Mouse (Mus musculus) embryo, embryonic 11 days (tissue): ENCODE results near the gene Ppt1.

Source experiments
- DNase-seq: peaks from one replicate; pipeline ENCODE4 v3.0.0-alpha.2; 2015

Gene Ppt1

DNA sequence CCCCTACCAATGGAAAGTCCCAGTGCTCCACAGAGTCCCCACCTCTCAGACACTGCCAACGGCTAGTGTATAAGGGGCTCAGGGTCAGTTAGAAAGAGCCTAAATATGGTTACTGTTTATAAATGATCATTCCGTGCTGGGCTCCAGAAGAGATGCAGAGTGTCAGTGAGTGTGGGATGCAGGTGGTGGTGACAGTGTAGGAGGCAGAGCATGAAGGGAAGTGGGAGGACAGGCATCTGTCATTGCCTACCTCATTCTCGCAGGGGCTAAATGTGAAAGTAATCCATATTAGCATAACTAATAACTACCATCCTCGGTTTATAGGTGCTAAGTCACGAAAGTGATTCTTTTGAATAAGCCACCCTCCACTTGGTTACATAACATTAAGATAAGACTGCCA lies 34.7 kb downstream of the Ppt1 start:
- DNase-seq, result no peak

DNA sequence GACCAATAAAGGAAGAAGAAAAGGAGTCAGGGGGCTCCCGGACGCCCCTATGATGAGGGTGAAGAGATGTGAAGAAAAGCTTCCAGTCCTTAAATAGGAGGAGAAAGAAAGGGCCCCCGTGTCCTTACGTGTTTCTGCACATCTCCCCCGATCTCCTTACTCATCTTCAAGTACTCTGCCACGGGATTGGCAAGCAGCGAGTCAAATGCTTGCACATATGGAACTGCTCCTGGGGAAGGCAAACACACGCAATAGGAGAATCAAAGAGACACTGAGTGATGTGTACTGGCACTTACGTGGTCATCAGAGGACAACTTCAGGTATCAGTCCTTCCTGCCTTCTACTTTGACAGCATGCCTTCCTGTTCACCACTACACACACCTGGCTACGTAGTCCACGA lies 35.2 kb downstream of the Ppt1 start:
- DNase-seq, result no peak

GRCm38 (mm10) chr4:122871989-122872388 lies 35.9 kb downstream of the Ppt1 start:
- no peak for DNase-seq

DNA sequence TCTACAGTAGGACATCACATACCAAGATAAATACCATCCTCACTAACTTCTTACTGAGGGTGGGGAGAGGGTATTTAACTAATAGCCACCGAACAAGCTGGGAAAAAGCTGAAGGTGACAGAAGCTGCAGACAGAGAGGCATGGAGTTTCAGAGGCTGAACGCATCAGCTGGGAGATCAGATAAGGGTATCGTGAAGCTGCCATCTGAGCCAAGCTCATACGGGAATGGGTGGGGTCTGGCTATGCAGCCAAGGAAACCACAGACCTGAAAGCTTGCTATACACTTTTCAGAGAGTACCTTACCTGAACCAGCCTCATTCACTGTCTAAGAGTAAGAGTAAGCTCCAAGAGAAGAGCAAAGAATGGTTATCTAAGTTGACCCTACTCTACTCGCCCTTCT lies 37.0 kb downstream of the Ppt1 start:
- DNase-seq, result no peak

DNA sequence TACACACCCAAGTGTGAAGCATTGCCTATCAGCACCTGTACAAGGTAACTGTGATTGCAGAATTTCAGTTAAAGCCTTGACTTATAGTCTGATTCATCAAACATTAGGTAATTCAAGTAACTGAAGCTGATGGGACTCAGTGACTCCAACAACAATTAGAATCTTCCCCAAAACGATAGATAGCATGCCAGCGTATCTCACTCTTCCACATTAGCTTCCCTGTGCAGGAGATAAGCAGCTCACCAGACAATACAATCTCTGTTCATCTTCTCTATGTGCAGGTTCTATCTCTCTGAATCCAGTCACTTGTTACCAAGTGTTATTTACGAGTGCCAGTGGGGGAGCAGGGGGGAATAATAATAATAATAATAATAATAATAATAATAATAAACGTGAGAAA lies 37.5 kb downstream of the Ppt1 start:
- no peak for DNase-seq

DNA sequence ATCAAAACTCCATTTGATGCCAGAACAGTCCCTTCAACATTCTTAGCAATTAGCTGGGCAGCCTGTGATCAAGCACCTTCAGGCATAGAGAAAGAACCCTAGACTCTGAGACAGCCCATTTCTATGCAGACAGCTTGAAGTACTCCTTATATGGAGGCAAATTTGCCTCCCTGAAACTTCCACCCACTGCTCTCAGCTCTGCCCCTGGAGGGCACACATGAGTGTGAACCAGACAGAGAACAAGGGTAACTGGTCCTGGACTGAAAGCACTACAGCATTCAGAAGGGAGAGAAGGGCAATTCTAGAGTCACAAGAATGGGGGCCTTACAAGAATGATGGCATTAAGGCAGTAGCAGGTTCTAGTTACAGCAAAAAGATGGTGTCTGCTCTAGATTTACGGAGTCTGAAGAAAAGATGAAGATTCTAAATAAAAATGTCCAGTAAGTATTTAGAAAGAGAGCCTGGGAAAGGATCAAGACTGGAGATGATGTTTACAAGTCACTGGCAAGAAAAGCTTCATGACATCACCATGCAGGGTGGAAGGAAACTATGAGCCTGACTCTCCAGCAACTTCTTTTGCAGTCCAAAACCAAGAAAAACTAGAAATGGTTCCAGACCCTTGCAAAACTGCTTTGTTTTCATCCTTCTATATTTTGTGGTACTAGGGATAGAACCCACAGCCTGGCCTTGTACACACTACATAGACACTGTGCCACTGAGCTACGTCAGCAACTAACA lies 42.5 kb downstream of the Ppt1 start:
- no peak for DNase-seq

DNA sequence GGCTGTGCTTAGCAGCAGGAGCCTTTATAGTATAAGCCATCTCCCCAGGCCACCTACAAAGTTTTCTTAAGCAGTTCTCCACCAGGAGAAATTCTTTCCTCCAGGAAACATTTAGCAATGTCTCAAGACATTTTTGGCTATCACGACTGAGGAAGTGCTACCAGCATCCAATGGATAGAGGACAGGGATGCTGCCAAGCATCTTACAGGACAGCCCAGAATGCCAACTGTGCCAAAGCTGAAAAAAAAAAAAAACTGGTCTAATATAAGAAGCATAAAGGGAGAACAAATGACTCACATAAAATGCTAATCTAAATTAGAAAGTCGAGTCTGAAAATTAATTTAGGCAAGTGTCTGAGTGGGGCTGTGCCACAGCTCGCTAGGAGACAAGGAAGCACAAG lies 46.5 kb downstream of the Ppt1 start:
- no peak for DNase-seq

DNA sequence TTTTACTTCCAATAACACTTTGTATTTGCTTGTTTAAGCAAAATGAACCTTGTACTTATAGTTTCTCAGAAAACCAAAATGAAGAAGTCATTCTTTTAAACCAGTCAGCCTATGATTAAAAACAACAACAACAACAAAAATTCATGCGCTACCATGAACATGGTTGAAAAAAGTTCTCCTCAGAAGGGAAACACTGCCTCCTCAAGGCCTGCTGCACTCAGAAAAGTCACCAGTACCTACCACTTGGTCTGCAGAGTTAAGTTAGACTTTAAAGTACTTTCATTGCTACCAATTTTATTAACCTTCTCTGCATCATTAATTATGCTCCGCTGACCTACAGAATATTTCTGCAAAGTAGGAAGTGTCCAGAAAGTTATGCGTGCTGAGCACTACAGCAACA lies 47.3 kb downstream of the Ppt1 start:
- DNase-seq, result no peak

- no peak for DNase-seq
Measured at GRCm38 (mm10) chr4:122884051-122884450, 48.0 kb downstream of the Ppt1 start.

GRCm38 (mm10) chr4:122884481-122885340 lies 48.7 kb downstream of the Ppt1 start:
- no peak for DNase-seq

GRCm38 (mm10) chr4:122885768-122886578 lies 49.9 kb downstream of the Ppt1 start, which contains the start of gene Cap1:
TSS of gene Cap1 (minus strand) at chr4:122886056.
- DNase-seq, result peak; percentile 98

- no peak for DNase-seq
Measured at GRCm38 (mm10) chr4:122886579-122887254, 50.7 kb downstream of the Ppt1 start.

DNA sequence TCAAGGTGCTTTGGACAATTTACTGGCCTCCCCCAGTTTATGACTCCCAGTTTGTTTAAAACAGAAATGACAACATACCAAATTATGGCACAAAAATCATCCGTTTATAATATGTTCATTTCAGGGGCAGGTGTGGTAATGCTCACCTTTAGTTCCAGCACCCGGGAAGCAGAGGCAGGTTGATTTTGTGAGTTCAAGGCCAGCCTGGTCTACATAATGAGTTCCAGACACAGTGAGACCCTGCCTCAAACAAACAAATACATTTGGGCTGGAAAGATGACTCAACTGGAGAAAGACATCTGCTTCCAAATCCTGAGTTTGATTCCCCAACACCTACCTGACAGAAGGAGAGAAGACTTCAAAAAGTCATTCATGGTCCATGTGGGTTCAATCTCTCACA lies 51.3 kb downstream of the Ppt1 start:
- DNase-seq, result no peak

- peak; percentile 48 for DNase-seq
Measured at GRCm38 (mm10) chr4:122890881-122891481, 54.9 kb downstream of the Ppt1 start.

DNA sequence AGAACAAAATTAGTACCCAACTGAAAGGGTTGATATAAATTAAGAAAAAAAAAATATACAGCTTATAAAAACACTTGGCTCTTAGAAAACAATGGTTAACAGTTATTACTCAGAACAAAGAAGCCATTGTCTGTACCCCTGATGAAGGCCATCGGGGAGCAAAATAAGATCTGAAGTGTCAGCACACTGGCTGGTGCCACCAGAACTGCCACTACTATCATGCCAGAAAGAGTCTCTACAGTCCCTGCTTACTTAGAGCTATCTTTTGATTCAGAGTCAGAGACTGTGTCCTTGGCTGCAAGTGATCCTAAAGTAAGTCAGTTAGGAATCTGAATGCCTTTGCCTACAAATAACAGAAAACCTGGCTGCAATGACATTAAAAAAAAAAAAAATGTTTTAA lies 55.6 kb downstream of the Ppt1 start:
- DNase-seq, result no peak

DNA sequence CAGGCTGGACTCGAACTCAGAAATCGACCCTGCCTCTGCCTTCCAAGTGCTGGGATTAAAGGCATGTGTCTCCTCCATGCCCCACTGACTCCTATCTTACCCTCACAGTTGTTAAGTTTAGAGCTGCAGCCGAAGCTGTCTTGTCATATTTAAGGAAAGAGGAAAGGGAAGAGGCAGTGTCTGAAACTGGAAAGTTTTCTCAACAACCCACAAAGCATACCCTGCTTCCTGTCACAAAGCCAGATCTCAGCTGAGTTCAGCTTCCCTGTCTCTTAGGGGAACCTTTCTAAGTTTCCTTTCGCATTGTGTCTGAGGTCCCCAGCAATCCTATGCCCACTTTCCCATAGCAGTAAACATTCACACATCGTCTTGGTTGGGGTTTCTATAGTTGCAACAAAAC lies 56.1 kb downstream of the Ppt1 start:
- no peak for DNase-seq

DNA sequence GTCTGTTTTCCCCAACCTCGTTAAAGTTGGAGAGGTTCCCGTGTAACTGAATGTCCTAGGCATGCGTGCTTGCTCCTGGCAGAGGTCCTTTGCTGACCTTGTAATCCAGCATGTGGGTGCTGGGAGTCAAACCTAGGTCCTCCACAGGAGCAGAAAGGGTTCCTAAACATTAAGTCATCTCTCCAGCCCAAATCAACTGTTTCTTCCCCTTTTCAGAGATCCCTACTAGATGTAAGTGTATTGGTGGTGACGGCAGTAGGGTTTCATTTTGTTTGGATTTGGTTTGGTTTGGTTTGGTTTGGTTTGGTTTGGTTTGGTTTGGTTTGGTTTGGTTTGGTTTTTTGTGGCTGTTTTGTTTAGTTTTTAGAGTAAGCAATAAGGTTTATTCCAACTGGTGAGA lies 61.7 kb downstream of the Ppt1 start:
- DNase-seq, result no peak

DNA sequence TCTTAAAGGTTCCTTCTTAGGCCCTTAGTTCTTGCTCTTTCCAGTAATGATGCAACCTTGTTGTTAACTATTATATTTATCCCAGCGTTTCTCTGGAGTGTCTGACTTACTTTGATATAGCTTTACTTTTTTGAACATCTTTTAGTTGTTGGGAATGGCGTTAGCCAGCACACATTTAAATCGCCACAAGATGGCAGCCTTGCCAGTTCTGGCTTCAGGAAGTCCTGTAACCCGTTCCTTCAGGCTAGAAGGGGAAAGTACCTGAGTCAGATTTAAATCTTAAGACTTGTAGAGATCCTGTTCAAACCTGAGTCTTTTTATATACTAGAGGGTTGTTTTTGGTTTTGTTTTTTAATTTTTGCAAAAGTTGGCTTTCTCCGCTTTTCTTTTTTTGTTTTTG lies 62.3 kb downstream of the Ppt1 start:
- DNase-seq, result peak; percentile 85

DNA sequence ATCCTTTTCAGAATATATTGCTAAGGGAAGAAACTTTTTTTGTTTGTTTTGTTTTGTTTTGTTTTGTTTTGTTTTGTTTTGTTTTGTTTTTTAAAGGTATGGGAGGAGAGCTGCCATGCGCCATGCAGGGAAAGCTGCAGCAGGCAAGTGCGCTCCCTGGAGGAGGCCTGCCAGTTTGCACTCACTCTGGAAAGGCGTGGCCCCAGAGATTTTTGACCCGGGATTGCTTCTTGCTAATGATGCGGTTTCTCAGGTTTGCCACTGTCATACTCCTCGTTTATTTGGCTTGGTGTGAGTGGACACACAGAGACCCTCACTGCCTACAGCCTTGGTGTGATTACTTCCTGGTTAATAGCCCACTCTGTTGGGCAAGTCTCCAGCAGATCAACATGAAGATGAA lies 66.1 kb downstream of the Ppt1 start:
- DNase-seq, result peak; percentile 42

- no peak for DNase-seq
Measured at GRCm38 (mm10) chr4:122903709-122904108, 67.7 kb downstream of the Ppt1 start.

- no peak for DNase-seq
Measured at GRCm38 (mm10) chr4:122905359-122905758, 69.3 kb downstream of the Ppt1 start.
